Mouse (Mus musculus) frontal cortex, adult (tissue): Measurements from ENCODE around the gene Serinc5.

Experiments
- ATAC-seq: cut with Nextera tagmentation; 2 replicates; pipeline ENCODE4 v1.9.2; 2017; ENCODE audit warnings: mild to moderate bottlenecking, moderate library complexity, mixed read lengths; ENCODE audit not compliant: low TSS enrichment

The Serinc5 gene

GRCm38 (mm10) chr13:92704189-92704588, 93.3 kb downstream of the Serinc5 start:
- ATAC-seq, result no peak

- no peak for ATAC-seq
Measured at GRCm38 (mm10) chr13:92705016-92705535, 94.2 kb downstream of the Serinc5 start.

- ATAC-seq, result no peak
Measured at GRCm38 (mm10) chr13:92706342-92707061, 95.6 kb downstream of the Serinc5 start.

- ATAC-seq, result no peak
Measured at GRCm38 (mm10) chr13:92707941-92708340, 97.0 kb downstream of the Serinc5 start.

- no peak for ATAC-seq
Measured at GRCm38 (mm10) chr13:92708466-92708865, 97.6 kb downstream of the Serinc5 start.

- no peak for ATAC-seq
Measured at GRCm38 (mm10) chr13:92709535-92709934, 98.6 kb downstream of the Serinc5 start.

- ATAC-seq, result no peak
Measured at GRCm38 (mm10) chr13:92710361-92710760, 99.5 kb downstream of the Serinc5 start.

GRCm38 (mm10) chr13:92711821-92712220, 100.9 kb downstream of the Serinc5 start:
- ATAC-seq, result no peak

- ATAC-seq, result peak; percentile 13; the same call in 1 of the 2 replicates
Measured at GRCm38 (mm10) chr13:92712619-92713018, 101.7 kb downstream of the Serinc5 start.

- ATAC-seq, result no peak
Measured at GRCm38 (mm10) chr13:92717851-92718665, 107.2 kb downstream of the Serinc5 start.

- no peak for ATAC-seq
Measured at GRCm38 (mm10) chr13:92721006-92721405, 110.1 kb downstream of the Serinc5 start.

- no peak for ATAC-seq
Measured at GRCm38 (mm10) chr13:92722389-92722788, 111.5 kb downstream of the Serinc5 start.

GRCm38 (mm10) chr13:92729811-92730210, 118.9 kb downstream of the Serinc5 start:
- ATAC-seq, result peak; percentile 86

- ATAC-seq, result no peak
Measured at GRCm38 (mm10) chr13:92731811-92732210, 120.9 kb downstream of the Serinc5 start.

- ATAC-seq, result no peak
Measured at GRCm38 (mm10) chr13:92732836-92733235, 121.9 kb downstream of the Serinc5 start.

- peak; percentile 21; the same call in 1 of the 2 replicates for ATAC-seq
Measured at GRCm38 (mm10) chr13:92733252-92733651, 122.4 kb downstream of the Serinc5 start.

GRCm38 (mm10) chr13:92733741-92734140, 122.8 kb downstream of the Serinc5 start:
- ATAC-seq, result no peak

- ATAC-seq, result no peak
Measured at GRCm38 (mm10) chr13:92735693-92736092, 124.8 kb downstream of the Serinc5 start.

GRCm38 (mm10) chr13:92736516-92737300, 125.8 kb downstream of the Serinc5 start:
- peak; percentile 25; the same call in 1 of the 2 replicates for ATAC-seq

GRCm38 (mm10) chr13:92738821-92739220, 127.9 kb downstream of the Serinc5 start:
- ATAC-seq, result no peak

GRCm38 (mm10) chr13:92739858-92740257, 129.0 kb downstream of the Serinc5 start:
- ATAC-seq, result no peak
